Comparison of ENCODE assay signal across 17 mouse cellular contexts in genomic region chr1:129712706-129713105, GRCm38 (mm10).
DNase-seq lines count a peak whose midpoint lies in the region; TF ChIP-seq lines count a peak whose summit lies in the region.
"Had no signal": no experiment of that assay in that cellular context is flagged by ENCODE, and none has a peak within 500 bp of the region (broad histone marks: within the 10 kb centered on the region; RNA-seq: fewer than 3 reads in every experiment).

No protein-coding gene starts in this region.

- no peaks in the 10 kb centered on the region for H3K36me3 ChIP-seq in kidney, adult 2 months (ENCODE audit: control insufficient read depth, insufficient read depth, low read length)
- H3K36me3 ChIP-seq: heart, embryonic 12.5 days; midbrain, embryonic 10.5 days; stomach, embryonic 15.5 days had no signal

- H3K27me3 ChIP-seq in kidney, adult 2 months (replicated peaks; ENCODE audit: control insufficient read depth, insufficient read depth, low read length) = no peaks in the 10 kb centered on the region
- H3K27me3 ChIP-seq: heart, embryonic 12.5 days; stomach, embryonic 15.5 days had no signal

- no peak for TF ChIP-seq POLR2A in kidney, adult 2 months (IDR thresholded peaks at IDR 0.05; ENCODE audit: low read depth, low read length)

- no peak for TF ChIP-seq CTCF in kidney, adult 2 months (conservative IDR thresholded peaks at IDR 0.05; ENCODE audit: insufficient read depth, insufficient read length, low read depth, low read length)

- peak; percentile 47 for DNase-seq in layer of hippocampus, adult 11-12 months (ENCODE audit: low spot score)
- no peak for DNase-seq in layer of hippocampus, postnatal 25 days (ENCODE audit: extremely low spot score in 1 of 2, low spot score in 1 of 2)
- peak; percentile 24 to 57 for DNase-seq in layer of hippocampus, adult 18-20 months (ENCODE audit: low spot score in 2 of 2)
- peak; percentile 31 to 88 for DNase-seq in left cerebral cortex, postnatal 25 days (ENCODE audit: low spot score in 2 of 2)
- DNase-seq in right cerebral cortex, postnatal 4 days = peak; percentile 8
- no peak for DNase-seq in yolk sac, embryonic 10.5 days (ENCODE audit: low spot score)
- DNase-seq in kidney, adult 2 months = no peak
- DNase-seq: cerebellum, adult 11 months; heart, postnatal 36 days; kidney, adult 8-10 months; kidney, postnatal 25 days; lung, adult 18-20 months; lung, postnatal 4 days had no signal

- 94% methylated on average over 3 of the region's 3 CpGs for WGBS in kidney, adult 2 months

- no peak overlapping the region for H3K4me3 ChIP-seq in kidney, adult 2 months (ENCODE audit: insufficient read depth, low read depth, low read length)
- H3K4me3 ChIP-seq: erythroblast, embryonic 14.5 days; heart, embryonic 12.5 days; midbrain, embryonic 10.5 days; stomach, embryonic 15.5 days had no signal

- H3K4me1 ChIP-seq in kidney, adult 2 months (ENCODE audit: control insufficient read depth, insufficient read depth, low read length) = no peaks in the 10 kb centered on the region
- H3K4me1 ChIP-seq: heart, embryonic 12.5 days; midbrain, embryonic 10.5 days; stomach, embryonic 15.5 days had no signal

- intact Hi-C loops in left cerebral cortex, postnatal 25 days (cut with DNase I) = no loop called here

- H3K27ac ChIP-seq in kidney, adult 2 months (ENCODE audit: insufficient read depth, low read depth, low read length) = no peak overlapping the region
- H3K27ac ChIP-seq: midbrain, embryonic 10.5 days; stomach, embryonic 15.5 days had no signal

Comparison
In these comparisons a context has a peak if more than half of its experiments do, and no peak if none do; other contexts are left out.
1. DNase-seq: peak in layer of hippocampus, adult 11-12 months (single experiment), layer of hippocampus, adult 18-20 months (2 of 2), left cerebral cortex, postnatal 25 days (2 of 2) and right cerebral cortex, postnatal 4 days (single experiment); none in layer of hippocampus, postnatal 25 days (0 of 2), yolk sac, embryonic 10.5 days (single experiment) and kidney, adult 2 months (single experiment).